Mouse (Mus musculus) kidney, adult 8-10 months (tissue): ENCODE measurements around the gene Mapk8ip1.
A peak's percentile ranks its signal among the peaks of the same experiment; 100 is the strongest.

Experiments used
- DNase-seq, 2 experiments: peaks; one replicate each; pipeline ENCODE4 v3.0.0; 2022

Gene Mapk8ip1

GRCm38 (mm10) chr2:92370821-92371805 is 29.9 kb downstream of the Mapk8ip1 start:
- peak; percentile 94 to 95 for DNase-seq

DNA sequence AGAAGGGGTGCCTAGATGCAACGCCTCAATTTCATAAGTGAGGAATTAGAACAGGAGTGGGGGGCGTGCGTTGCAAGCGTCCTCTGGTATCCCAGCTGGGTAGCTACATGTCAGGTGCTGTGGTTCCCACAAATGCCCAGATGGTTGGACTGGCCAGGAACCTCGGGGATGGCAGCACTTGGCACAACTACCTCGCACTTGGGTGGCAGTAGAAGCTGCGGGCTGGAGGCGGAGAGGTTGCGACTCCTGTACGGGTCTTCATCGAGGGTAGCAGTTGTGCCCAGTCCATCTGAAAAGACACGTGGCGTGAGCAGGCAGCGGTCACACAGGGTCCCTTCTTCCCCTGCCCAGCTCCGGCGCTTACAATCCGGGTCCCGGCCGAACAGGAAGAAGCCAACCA is 30.7 kb downstream of the Mapk8ip1 start:
- DNase-seq = peak in 1 of 2 experiments; percentile 41

- peak in 1 of 2 experiments; percentile 57 for DNase-seq
Observed at GRCm38 (mm10) chr2:92367383-92368029, 33.6 kb downstream of the Mapk8ip1 start.

DNA sequence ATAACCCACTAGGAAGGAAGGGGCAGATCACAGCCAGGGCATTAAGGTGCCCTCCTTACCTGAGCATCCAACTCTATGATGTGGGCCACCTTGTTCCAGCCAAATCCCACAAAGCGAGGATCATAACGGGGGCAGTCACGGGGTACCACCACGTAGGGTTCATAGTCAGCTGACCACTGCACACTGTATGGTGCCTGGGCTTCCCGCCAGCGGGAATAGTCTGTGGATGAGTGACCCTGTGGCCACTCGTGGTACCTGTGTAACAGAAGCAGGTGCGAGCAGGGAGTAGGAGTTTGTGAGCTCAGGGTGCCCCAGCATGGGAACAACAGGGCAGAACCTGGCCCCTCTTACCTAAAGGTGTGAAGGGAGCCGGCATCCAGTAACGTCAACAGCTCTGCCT is 35.5 kb downstream of the Mapk8ip1 start:
- DNase-seq = peak in 1 of 2 experiments; percentile 1

DNA sequence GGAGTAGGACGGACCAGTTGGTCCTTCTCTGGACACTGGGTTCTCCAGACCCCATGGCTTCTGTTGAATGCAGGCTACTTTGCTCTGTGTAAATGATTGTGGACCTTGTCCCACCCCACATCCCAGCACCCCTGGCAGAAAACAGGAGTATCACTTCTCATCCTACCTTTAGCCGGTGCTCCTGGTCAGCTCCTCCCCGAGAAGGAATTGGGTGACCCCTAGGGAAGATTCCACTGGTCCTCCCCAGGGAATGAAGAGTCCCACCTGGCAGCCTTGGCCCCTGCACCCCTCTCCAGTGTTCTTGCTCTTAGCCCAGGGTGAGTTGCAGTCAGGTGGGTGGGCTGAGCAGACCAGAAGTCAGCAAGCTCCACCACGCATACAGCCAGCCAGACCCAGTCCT is 37.0 kb downstream of the Mapk8ip1 start:
- no peak for DNase-seq

DNA sequence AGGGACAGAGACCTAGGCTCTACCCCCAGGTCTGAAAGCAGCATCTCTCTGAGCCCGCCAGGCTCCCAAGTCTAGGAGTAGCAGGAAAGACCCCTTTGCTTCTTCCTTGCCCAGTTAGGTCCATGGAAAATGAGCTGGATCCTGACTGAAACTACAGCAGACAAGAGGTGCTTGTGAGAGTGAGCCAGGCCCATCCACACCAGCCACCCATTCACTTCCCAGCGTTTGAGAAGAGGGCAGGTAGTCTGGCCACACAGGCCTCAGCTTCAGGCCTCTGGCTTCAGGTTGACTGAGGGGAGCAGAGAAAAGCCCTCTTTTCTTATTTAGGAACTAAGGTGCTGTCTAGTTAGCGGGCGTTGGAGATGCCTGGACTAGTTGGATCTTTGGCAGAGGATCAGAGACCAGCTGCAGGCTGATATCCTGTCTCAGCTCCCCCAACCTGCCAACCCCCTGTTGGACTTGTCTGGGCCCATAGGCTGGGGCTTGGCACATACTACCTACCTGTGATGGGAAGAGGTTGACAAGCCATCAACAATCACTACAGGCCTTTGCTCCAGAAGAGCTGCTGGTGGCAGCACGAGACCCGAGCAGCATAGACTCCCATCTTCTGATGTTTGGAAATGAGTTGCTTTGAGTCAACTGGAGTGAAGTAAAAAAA is 38.4 kb downstream of the Mapk8ip1 start:
- no peak for DNase-seq

GRCm38 (mm10) chr2:92361795-92362194 is 39.3 kb downstream of the Mapk8ip1 start:
- DNase-seq = peak in 1 of 2 experiments; percentile 1

- no peak for DNase-seq
Observed at GRCm38 (mm10) chr2:92360893-92361292, 40.2 kb downstream of the Mapk8ip1 start.

- DNase-seq = no peak
Observed at GRCm38 (mm10) chr2:92360186-92360823, 40.8 kb downstream of the Mapk8ip1 start.

- peak; percentile 76 to 77 for DNase-seq
Observed at GRCm38 (mm10) chr2:92359301-92359700, 41.8 kb downstream of the Mapk8ip1 start.

- no peak for DNase-seq
Observed at GRCm38 (mm10) chr2:92354224-92354623, 46.8 kb downstream of the Mapk8ip1 start.

DNA sequence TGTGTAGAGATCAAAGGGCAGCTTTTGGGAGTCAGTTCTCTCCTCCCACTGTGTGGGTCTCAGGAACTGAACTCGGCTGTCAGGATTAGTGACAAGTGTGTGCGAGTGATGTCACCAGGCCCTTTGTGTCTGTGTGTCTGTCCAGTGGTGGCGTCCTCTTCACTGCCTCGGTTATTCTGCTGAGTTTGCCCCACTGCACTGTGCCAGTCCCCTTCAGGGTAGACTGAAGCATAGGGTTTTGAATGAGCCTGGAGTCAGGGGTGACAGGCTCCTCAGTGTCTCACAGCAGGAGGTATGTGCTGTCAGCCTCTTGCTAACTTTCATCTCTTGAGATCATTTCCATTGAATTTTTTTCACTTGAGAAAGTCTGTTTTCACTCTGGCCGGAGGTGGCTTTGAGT is 47.7 kb downstream of the Mapk8ip1 start:
- no peak for DNase-seq

DNA sequence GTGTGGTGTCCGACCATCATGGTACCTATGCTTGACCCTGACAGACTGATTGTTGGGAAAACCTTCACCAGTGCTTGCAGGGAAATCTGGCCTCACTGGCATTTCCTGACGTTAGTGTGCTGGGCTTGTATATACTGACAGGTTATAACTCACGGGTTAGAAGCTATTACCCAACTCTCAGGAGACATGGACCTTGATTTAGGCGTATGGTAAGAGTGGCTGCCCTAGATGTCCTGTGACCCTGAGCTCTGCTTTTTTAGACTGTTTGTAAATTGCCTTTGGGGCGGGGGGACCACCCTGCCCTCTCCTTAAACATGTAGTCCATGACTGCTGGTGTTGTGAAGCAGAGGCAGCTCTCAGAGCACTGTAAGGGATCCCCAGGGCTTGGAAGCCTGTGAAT is 50.4 kb downstream of the Mapk8ip1 start:
- DNase-seq = no peak

DNA sequence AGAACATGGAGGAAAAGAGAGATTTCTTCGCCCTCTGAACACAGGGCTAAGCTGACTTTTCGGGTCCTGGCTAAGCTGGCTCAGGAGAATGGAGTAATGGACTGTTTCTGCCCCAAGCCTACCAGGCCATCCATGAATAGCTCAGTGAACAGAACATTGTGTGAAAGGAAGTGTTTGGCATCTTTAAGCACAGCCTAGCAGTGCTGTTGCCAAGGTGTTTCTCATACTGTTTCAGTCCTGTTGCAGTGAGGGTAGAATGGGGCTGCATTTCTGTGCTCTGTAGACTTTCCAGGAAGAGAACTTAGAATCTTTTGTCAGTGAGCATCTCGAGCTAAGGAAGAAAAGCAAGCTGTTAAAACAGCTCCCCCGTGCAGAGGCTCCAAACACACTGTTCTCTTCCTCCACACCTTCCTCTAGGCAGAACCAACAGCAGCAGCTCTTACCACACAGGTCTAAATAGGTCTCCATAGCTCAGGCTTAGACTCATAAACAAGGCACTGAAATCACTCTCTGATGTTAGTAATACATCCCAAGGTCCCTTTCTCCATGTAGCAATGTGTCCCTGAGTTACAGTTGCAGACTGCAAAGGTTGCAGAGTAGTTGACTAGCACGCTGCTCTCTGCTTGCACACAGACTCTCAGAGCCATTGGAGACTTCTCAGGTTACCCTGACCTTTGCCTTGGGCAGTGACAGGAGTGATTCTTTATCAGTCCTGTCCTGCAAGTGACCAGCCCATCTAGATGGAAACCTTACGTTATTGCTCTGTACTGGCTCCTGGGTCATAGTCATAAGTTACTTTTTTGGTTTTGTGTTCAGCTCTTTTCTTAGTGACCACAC is 51.3 kb downstream of the Mapk8ip1 start:
- no peak for DNase-seq

GRCm38 (mm10) chr2:92347191-92347590 is 53.9 kb downstream of the Mapk8ip1 start:
- no peak for DNase-seq

GRCm38 (mm10) chr2:92342418-92342817 is 58.6 kb downstream of the Mapk8ip1 start:
- DNase-seq = no peak
